9 mouse cellular contexts compared by ENCODE assay signal in genomic region chr7:45488293-45489204, GRCm38 (mm10). TPM values are rescaled to one million over a fixed set of nuclear protein-coding genes. Genes with fewer than 3 reads are reported as not detected.
DNase-seq lines count a peak whose midpoint lies in the region; ATAC-seq and TF ChIP-seq lines count a peak whose summit lies in the region.
"Had no signal": no experiment of that assay in that cellular context is flagged by ENCODE, and none has a peak within 500 bp of the region (broad histone marks: within the 10 kb centered on the region; RNA-seq: fewer than 3 reads in every experiment).

Gene Dhdh, minus strand, starts transcription at chr7:45488805.

- no peak within 1 kb of the TSS for H3K27ac ChIP-seq in embryonic fibroblast, embryonic 13.5 days (ENCODE audit: insufficient read depth, low read length)
- peak within 1 kb of the TSS; percentile 10 for H3K27ac ChIP-seq in heart, embryonic 15.5 days
- peak within 1 kb of the TSS; percentile 71 for H3K27ac ChIP-seq in kidney, postnatal 0 days
- H3K27ac ChIP-seq in lung, embryonic 16.5 days (ENCODE audit: low read length): peak within 1 kb of the TSS; percentile 61
- H3K27ac ChIP-seq in neural tube, embryonic 15.5 days (replicated peaks): peak within 1 kb of the TSS; percentile 83
- H3K27ac ChIP-seq in thymus, adult 2 months (ENCODE audit: control insufficient read depth, insufficient read depth, low read length): no peak within 1 kb of the TSS

- H3K4me2 ChIP-seq in heart, embryonic 15.5 days: peak within 1 kb of the TSS; percentile 82
- H3K4me2 ChIP-seq in kidney, postnatal 0 days (ENCODE audit: low read length): peak within 1 kb of the TSS; percentile 73
- H3K4me2 ChIP-seq in lung, embryonic 16.5 days (ENCODE audit: low read depth, low read length): peak within 1 kb of the TSS; percentile 72
- H3K4me2 ChIP-seq in neural tube, embryonic 15.5 days: peak within 1 kb of the TSS; percentile 62

- DNase-seq in urinary bladder, postnatal 14 days (ENCODE audit: low spot score): peak; percentile 61
- DNase-seq in urinary bladder, postnatal 10 days (ENCODE audit: low spot score): no peak
- peak; percentile 66 for DNase-seq in kidney, postnatal 0 days (ENCODE audit: low spot score)
- DNase-seq in thymus, adult 2 months: peak; percentile 33

- no peaks in the 10 kb centered on the region for H3K9me3 ChIP-seq in heart, embryonic 15.5 days (replicated peaks)
- no peaks in the 10 kb centered on the region for H3K9me3 ChIP-seq in kidney, postnatal 0 days (replicated peaks; ENCODE audit: low read length)
- H3K9me3 ChIP-seq in lung, embryonic 16.5 days (ENCODE audit: control insufficient read depth, low read length): no peaks in the 10 kb centered on the region
- no peaks in the 10 kb centered on the region for H3K9me3 ChIP-seq in neural tube, embryonic 15.5 days (replicated peaks)

- H3K4me3 ChIP-seq in embryonic fibroblast, embryonic 13.5 days (ENCODE audit: insufficient read depth, low read length): 0 out of 2 replicates have a peak within 1 kb of the TSS, but pooled peaks have one; percentile 3
- H3K4me3 ChIP-seq in heart, embryonic 15.5 days: peak within 1 kb of the TSS; percentile 57
- peak within 1 kb of the TSS; percentile 39 for H3K4me3 ChIP-seq in kidney, postnatal 0 days (replicated peaks; ENCODE audit: low read depth, low read length)
- peak within 1 kb of the TSS; percentile 57 for H3K4me3 ChIP-seq in lung, embryonic 16.5 days (ENCODE audit: low read length)
- peak within 1 kb of the TSS; percentile 40 for H3K4me3 ChIP-seq in neural tube, embryonic 15.5 days (replicated peaks)
- H3K4me3 ChIP-seq in thymus, adult 2 months (ENCODE audit: control insufficient read depth, insufficient read depth, low read length): peak within 1 kb of the TSS; percentile 38

- WGBS in heart, embryonic 15.5 days: 10% methylated on average over 38 of the region's 38 CpGs
- WGBS in kidney, postnatal 0 days: 12% methylated on average over 37 of the region's 38 CpGs
- WGBS in lung, embryonic 16.5 days: 12% methylated on average over 38 of the region's 38 CpGs
- 8% methylated on average over 38 of the region's 38 CpGs for WGBS in neural tube, embryonic 15.5 days
- 17% methylated on average over 38 of the region's 38 CpGs for WGBS in thymus, adult 2 months

- TF ChIP-seq CTCF in embryonic fibroblast, embryonic 13.5 days (IDR thresholded peaks at IDR 0.05; ENCODE audit: borderline replicate concordance, insufficient read depth, low read length): no peak
- TF ChIP-seq CTCF in kidney, postnatal 0 days (IDR thresholded peaks at IDR 0.05; ENCODE audit: low read depth): no peak
- TF ChIP-seq CTCF in thymus, adult 2 months (IDR thresholded peaks at IDR 0.05; ENCODE audit: borderline replicate concordance, control insufficient read depth, extremely low read depth, insufficient read depth, low read length, poor library complexity): no peak

- peak; percentile 51; the same call in 1 of the 2 replicates for TF ChIP-seq POLR2A in embryonic fibroblast, embryonic 13.5 days (IDR thresholded peaks at IDR 0.05; ENCODE audit: low read depth, low read length)
- no peak for TF ChIP-seq POLR2A in thymus, adult 2 months (IDR thresholded peaks at IDR 0.05; ENCODE audit: control insufficient read depth, extremely low read depth, insufficient read depth, low read length, poor library complexity)

- peaks cover 8% of the 10 kb centered on the region; the same call in 1 of the 2 replicates for H3K36me3 ChIP-seq in heart, embryonic 15.5 days
- H3K36me3 ChIP-seq in kidney, postnatal 0 days (ENCODE audit: insufficient read depth, low read length): peaks cover 9% of the 10 kb centered on the region
- peaks cover 8% of the 10 kb centered on the region for H3K36me3 ChIP-seq in lung, embryonic 16.5 days (ENCODE audit: control insufficient read depth, insufficient read depth, low read length)
- H3K36me3 ChIP-seq in neural tube, embryonic 15.5 days: peaks cover 13% of the 10 kb centered on the region
- no peaks in the 10 kb centered on the region for H3K36me3 ChIP-seq in thymus, adult 2 months (ENCODE audit: control insufficient read depth, insufficient read depth, low read length)

- peak; percentile 67 for ATAC-seq in heart, embryonic 15.5 days (replicated peaks; ENCODE audit: insufficient number of reproducible peaks, insufficient read depth, low FRiP score, low read depth)
- ATAC-seq in kidney, postnatal 0 days (replicated peaks; ENCODE audit: low FRiP score, low read depth): peak; percentile 34
- peak; percentile 73 for ATAC-seq in lung, embryonic 16.5 days (ENCODE audit: low read depth)
- peak; percentile 74 for ATAC-seq in neural tube, embryonic 15.5 days (ENCODE audit: low FRiP score)
- ATAC-seq: Patski had no signal

- no peaks in the 10 kb centered on the region for H3K27me3 ChIP-seq in heart, embryonic 15.5 days
- no peaks in the 10 kb centered on the region for H3K27me3 ChIP-seq in kidney, postnatal 0 days (ENCODE audit: insufficient read depth, low read length)
- H3K27me3 ChIP-seq in lung, embryonic 16.5 days (ENCODE audit: control insufficient read depth, insufficient read depth, low read depth, low read length): no peaks in the 10 kb centered on the region
- H3K27me3 ChIP-seq in neural tube, embryonic 15.5 days (replicated peaks): no peaks in the 10 kb centered on the region
- no peaks in the 10 kb centered on the region for H3K27me3 ChIP-seq in thymus, adult 2 months (ENCODE audit: control insufficient read depth, insufficient read depth, low read length)
- H3K27me3 ChIP-seq: Patski had no signal

- peaks cover 5% of the 10 kb centered on the region; the same call in 1 of the 2 replicates for H3K4me1 ChIP-seq in embryonic fibroblast, embryonic 13.5 days (ENCODE audit: control insufficient read depth, insufficient read depth, low read length)
- H3K4me1 ChIP-seq in heart, embryonic 15.5 days (replicated peaks): peaks cover 14% of the 10 kb centered on the region
- H3K4me1 ChIP-seq in kidney, postnatal 0 days (replicated peaks; ENCODE audit: insufficient read depth, low read length): no peaks in the 10 kb centered on the region; the same call in 1 of the 2 replicates
- H3K4me1 ChIP-seq in lung, embryonic 16.5 days (replicated peaks; ENCODE audit: control insufficient read depth, insufficient read depth, low read length): 0 out of 2 replicates have a peak, but pooled peaks cover 2% of the 10 kb centered on the region
- H3K4me1 ChIP-seq in neural tube, embryonic 15.5 days: peaks cover 37% of the 10 kb centered on the region
- H3K4me1 ChIP-seq in thymus, adult 2 months (replicated peaks; ENCODE audit: control insufficient read depth, insufficient read depth, low read length): peaks cover 10% of the 10 kb centered on the region

- peak within 1 kb of the TSS; percentile 52 for H3K9ac ChIP-seq in heart, embryonic 15.5 days
- H3K9ac ChIP-seq in kidney, postnatal 0 days (ENCODE audit: low read depth, low read length): peak within 1 kb of the TSS; percentile 58
- peak within 1 kb of the TSS; percentile 72 for H3K9ac ChIP-seq in lung, embryonic 16.5 days (ENCODE audit: low read length)
- H3K9ac ChIP-seq in neural tube, embryonic 15.5 days (replicated peaks): peak within 1 kb of the TSS; percentile 24

RNA-seq across cellular contexts. Expression of gene Dhdh, which starts in this region (rescaled TPM):
- 0.68 and 1.2 TPM in 2 replicates for polyA plus RNA-seq in embryonic fibroblast, embryonic 13.5 days (2011; ENCODE audit: insufficient read length, low read depth, missing spikeins)
- polyA plus RNA-seq in heart, embryonic 15.5 days (2015; fragmentation: Nextera tagmentation; extraction: Ambion mirVana): 4.0 and 4.1 TPM in 2 replicates
- polyA plus RNA-seq in kidney, postnatal 0 days (2015; fragmentation: Nextera tagmentation; extraction: Ambion mirVana): 1.8 TPM in 2 replicates
- 3.6 and 3.7 TPM in 2 replicates for polyA plus RNA-seq in lung, embryonic 16.5 days (2015; fragmentation: Nextera tagmentation; extraction: Ambion mirVana)
- polyA plus RNA-seq in neural tube, embryonic 15.5 days (2015; fragmentation: Nextera tagmentation; extraction: Ambion mirVana): 4.2 and 4.8 TPM in 2 replicates
- 2.3 and 2.4 TPM in 2 replicates for polyA plus RNA-seq in thymus, adult 2 months (2012; rRNA removed)

Comparison
In these comparisons a context has a peak if more than half of its experiments do, and no peak if none do; other contexts are left out.
1. H3K27ac ChIP-seq: peak in heart, embryonic 15.5 days (single experiment), kidney, postnatal 0 days (single experiment), lung, embryonic 16.5 days (single experiment) and neural tube, embryonic 15.5 days (single experiment); none in embryonic fibroblast, embryonic 13.5 days (single experiment) and thymus, adult 2 months (single experiment).
2. H3K4me3 ChIP-seq: peak in every context shown above with its lines; median percentile 57 in heart, embryonic 15.5 days; 57 in lung, embryonic 16.5 days; 40 in neural tube, embryonic 15.5 days; 39 in kidney, postnatal 0 days; 38 in thymus, adult 2 months; 3 in embryonic fibroblast, embryonic 13.5 days.
3. Peak in every context shown above with its lines, with median percentiles within 50 percentile points of each other: ATAC-seq, H3K4me2 ChIP-seq and H3K9ac ChIP-seq.